15 mouse cellular contexts compared by ENCODE assay signal in genomic region chr2:171846826-171847492, GRCm38 (mm10).
A peak's percentile ranks its signal among the peaks of the same experiment; 100 is the strongest.
DNase-seq lines count a peak whose midpoint lies in the region; ATAC-seq and TF ChIP-seq lines count a peak whose summit lies in the region.
"Had no signal": no experiment of that assay in that cellular context is flagged by ENCODE, and none has a peak within 500 bp of the region (broad histone marks: within the 10 kb centered on the region; RNA-seq: fewer than 3 reads in every experiment).

No protein-coding gene starts in this region.

- H3K9me3 ChIP-seq in neural tube, embryonic 12.5 days: no peaks in the 10 kb centered on the region
- 0 out of 2 replicates have a peak, but pooled peaks cover 6% of the 10 kb centered on the region for H3K9me3 ChIP-seq in forebrain, embryonic 15.5 days
- H3K9me3 ChIP-seq in midbrain, postnatal 0 days (ENCODE audit: low read length): no peaks in the 10 kb centered on the region

- DNase-seq in cerebellum, postnatal 14 days: peak; percentile 82 to 86
- DNase-seq in cerebellum, adult 8-10 months: no peak
- DNase-seq in neural tube, embryonic 10.5 days (ENCODE audit: extremely low spot score, low spot score): no peak
- peak; percentile 92 for DNase-seq in midbrain, postnatal 0 days (ENCODE audit: low spot score)
- DNase-seq in lung, postnatal 10 days: no peak
- no peak for DNase-seq in B cell, adult 2 months
- DNase-seq: adrenal gland, postnatal 14 days; heart, adult 18-20 months; kidney, adult 11 months had no signal

- H3K27me3 ChIP-seq in neural tube, embryonic 12.5 days (replicated peaks): no peaks in the 10 kb centered on the region
- H3K27me3 ChIP-seq in forebrain, embryonic 15.5 days: no peaks in the 10 kb centered on the region
- H3K27me3 ChIP-seq in midbrain, postnatal 0 days (ENCODE audit: insufficient read depth, low read length): no peaks in the 10 kb centered on the region
- H3K27me3 ChIP-seq: liver, embryonic 15.5 days; megakaryocyte, embryonic 14.5 days; Patski had no signal

- H3K4me3 ChIP-seq in neural tube, embryonic 12.5 days: no peak overlapping the region
- H3K4me3 ChIP-seq in forebrain, embryonic 15.5 days: no peak overlapping the region
- H3K4me3 ChIP-seq in midbrain, postnatal 0 days (ENCODE audit: low read depth, low read length): no peak overlapping the region
- H3K4me3 ChIP-seq: left cerebral cortex, adult 2 months; liver, embryonic 15.5 days; megakaryocyte, embryonic 14.5 days had no signal

- H3K36me3 ChIP-seq in neural tube, embryonic 12.5 days: no peaks in the 10 kb centered on the region
- H3K36me3 ChIP-seq in forebrain, embryonic 15.5 days: no peaks in the 10 kb centered on the region
- no peaks in the 10 kb centered on the region for H3K36me3 ChIP-seq in midbrain, postnatal 0 days (ENCODE audit: insufficient read depth, low read length)
- H3K36me3 ChIP-seq: liver, embryonic 15.5 days had no signal

- whole genome bisulfite sequencing in neural tube, embryonic 12.5 days: 39% methylated on average over 4 of the region's 4 CpGs
- WGBS in forebrain, embryonic 15.5 days: 18% methylated on average over 4 of the region's 4 CpGs
- 27% methylated on average over 4 of the region's 4 CpGs for WGBS in midbrain, postnatal 0 days

- H3K4me2 ChIP-seq in neural tube, embryonic 12.5 days (replicated peaks): 0 out of 2 replicates have a peak overlapping the region, but pooled peaks have one; percentile 2
- H3K4me2 ChIP-seq in forebrain, embryonic 15.5 days (replicated peaks): no peak overlapping the region
- no peak overlapping the region for H3K4me2 ChIP-seq in midbrain, postnatal 0 days (ENCODE audit: low read depth, low read length, poor library complexity, severe bottlenecking)
- H3K4me2 ChIP-seq: liver, embryonic 15.5 days had no signal

- no peak for TF ChIP-seq CTCF in midbrain, postnatal 0 days (IDR thresholded peaks at IDR 0.05)

- H3K9ac ChIP-seq in neural tube, embryonic 12.5 days: no peak overlapping the region
- H3K9ac ChIP-seq in forebrain, embryonic 15.5 days (replicated peaks): no peak overlapping the region
- no peak overlapping the region for H3K9ac ChIP-seq in midbrain, postnatal 0 days (replicated peaks; ENCODE audit: low read length, poor library complexity, severe bottlenecking)
- H3K9ac ChIP-seq: liver, embryonic 15.5 days had no signal

- peak; percentile 63; the same call in 1 of the 2 replicates for ATAC-seq in neural tube, embryonic 12.5 days (ENCODE audit: low FRiP score, low read depth)
- ATAC-seq in forebrain, embryonic 15.5 days (replicated peaks): peak; percentile 85
- no peak for ATAC-seq in midbrain, postnatal 0 days (ENCODE audit: low FRiP score)
- ATAC-seq: Patski had no signal

- H3K4me1 ChIP-seq in neural tube, embryonic 12.5 days: peaks cover 4% of the 10 kb centered on the region; the same call in 1 of the 2 replicates
- H3K4me1 ChIP-seq in forebrain, embryonic 15.5 days: peaks cover 7% of the 10 kb centered on the region
- H3K4me1 ChIP-seq in midbrain, postnatal 0 days (ENCODE audit: insufficient read depth, low read length): no peaks in the 10 kb centered on the region
- H3K4me1 ChIP-seq: liver, embryonic 15.5 days; megakaryocyte, embryonic 14.5 days had no signal

- no peak overlapping the region for H3K27ac ChIP-seq in neural tube, embryonic 12.5 days
- peak overlapping the region; percentile 35 for H3K27ac ChIP-seq in forebrain, embryonic 15.5 days (replicated peaks)
- H3K27ac ChIP-seq in midbrain, postnatal 0 days (ENCODE audit: low read depth, low read length): 0 out of 2 replicates have a peak overlapping the region, but pooled peaks have one; percentile 18
- H3K27ac ChIP-seq: left cerebral cortex, adult 2 months; liver, embryonic 15.5 days had no signal

Comparison
In these comparisons a context has a peak if more than half of its experiments do, and no peak if none do; other contexts are left out.
1. DNase-seq: peak in cerebellum, postnatal 14 days (2 of 2) and midbrain, postnatal 0 days (single experiment); none in cerebellum, adult 8-10 months (single experiment), neural tube, embryonic 10.5 days (single experiment), lung, postnatal 10 days (single experiment) and B cell, adult 2 months (0 of 2).